Mouse (Mus musculus) natural killer cell, adult 2 months (primary cell): Measurements from ENCODE around the gene Gskip.

ENCODE experiments used
- DNase-seq, 2 experiments: peaks; one replicate each; pipeline ENCODE4 v3.0.0; 2022; ENCODE audit warnings: low spot score in 2 of 2

Gskip gene

GRCm38 (mm10) chr12:105683933-105684901 is at the start of gene Gskip:
Gene Gskip (plus strand): TSS chr12:105684829.
- peak; percentile 49 to 70 for DNase-seq

GRCm38 (mm10) chr12:105636551-105636950 is 48.1 kb upstream of the Gskip start:
- no peak for DNase-seq

- DNase-seq = no peak
These were observed 47.1 kb upstream of the Gskip start for GRCm38 (mm10) chr12:105637554-105637953.

GRCm38 (mm10) chr12:105642770-105643321 is 41.8 kb upstream of the Gskip start:
- no peak for DNase-seq

- DNase-seq = no peak
These were observed 28.8 kb upstream of the Gskip start for GRCm38 (mm10) chr12:105655850-105656249.

GRCm38 (mm10) chr12:105676274-105676673 is 8.4 kb upstream of the Gskip start:
- DNase-seq = no peak

- DNase-seq = no peak
These were observed 6.4 kb upstream of the Gskip start for GRCm38 (mm10) chr12:105678211-105678610.

GRCm38 (mm10) chr12:105678762-105679161 is 5.9 kb upstream of the Gskip start:
- no peak for DNase-seq

GRCm38 (mm10) chr12:105685001-105685691 is 517 bp downstream of the Gskip start, which contains the start of gene Atg2b:
Gene Atg2b (minus strand): TSS chr12:105685211.
- DNase-seq = peak; percentile 92 to 94

GRCm38 (mm10) chr12:105686791-105687190 is 2.2 kb downstream of the Gskip start:
- DNase-seq = no peak

- no peak for DNase-seq
These were observed 2.8 kb downstream of the Gskip start for GRCm38 (mm10) chr12:105687416-105687815.

- no peak for DNase-seq
These were observed 3.9 kb downstream of the Gskip start for GRCm38 (mm10) chr12:105688546-105688945.

GRCm38 (mm10) chr12:105689435-105689834 is 4.8 kb downstream of the Gskip start:
- no peak for DNase-seq

- no peak for DNase-seq
These were observed 9.4 kb downstream of the Gskip start for GRCm38 (mm10) chr12:105694021-105694420.

GRCm38 (mm10) chr12:105695848-105696247 is 11.2 kb downstream of the Gskip start:
- no peak for DNase-seq

GRCm38 (mm10) chr12:105697104-105697780 is 12.6 kb downstream of the Gskip start:
- DNase-seq = no peak

- DNase-seq = no peak
These were observed 15.8 kb downstream of the Gskip start for GRCm38 (mm10) chr12:105700433-105700832.

GRCm38 (mm10) chr12:105705799-105706487 is 21.3 kb downstream of the Gskip start, which contains the start of gene Ak7:
Gene Ak7 (plus strand): TSS chr12:105705976.
- peak; percentile 24 to 55 for DNase-seq

- peak; percentile 26 to 39 for DNase-seq
These were observed 34.0 kb downstream of the Gskip start for GRCm38 (mm10) chr12:105718616-105719015.

- DNase-seq = no peak
These were observed 35.6 kb downstream of the Gskip start for GRCm38 (mm10) chr12:105720196-105720595.
